Mouse (Mus musculus) neural tube, embryonic 14.5 days (tissue): ENCODE results near the gene Thumpd2. TPM values are rescaled to one million over a fixed set of nuclear protein-coding genes. Genes with fewer than 3 reads are reported as not detected.

Experiments used
- ATAC-seq: fragments of 200-750 bp; cut with Nextera tagmentation; 2 replicates; pipeline ENCODE4 v1.8.0; 2017; ENCODE audit warnings: low read depth, mild to moderate bottlenecking, moderate TSS enrichment, moderate library complexity
- H3K27ac ChIP-seq: fragments of 300-500 bp; sonication (generic); 2 replicates; pipeline ENCODE4 v1.5.1; 2014; ENCODE audit warnings: low read depth, mild to moderate bottlenecking, control low read depth, low read length, moderate library complexity, mixed read lengths
- H3K27me3 ChIP-seq: fragments of 300-500 bp; sonication (generic); 2 replicates; pipeline ENCODE4 v1.6.1; 2014; ENCODE audit warnings: low read length; ENCODE audit not compliant: control insufficient read depth, insufficient read depth
- H3K36me3 ChIP-seq: fragments of 300-500 bp; sonication (generic); 2 replicates; pipeline ENCODE4 v1.6.1; 2014; ENCODE audit warnings: low read length, mixed read lengths; ENCODE audit not compliant: control insufficient read depth, insufficient read depth
- H3K4me1 ChIP-seq: fragments of 300-500 bp; sonication (generic); 2 replicates; pipeline ENCODE4 v1.6.1; 2014; ENCODE audit warnings: low read length; ENCODE audit not compliant: control insufficient read depth, insufficient read depth
- H3K4me2 ChIP-seq: fragments of 300-500 bp; sonication (generic); 2 replicates; pipeline ENCODE4 v1.6.1; 2014; ENCODE audit warnings: mild to moderate bottlenecking, low read depth, low read length, control low read depth
- H3K4me3 ChIP-seq: fragments of 300-500 bp; sonication (generic); 2 replicates; pipeline ENCODE4 v1.5.1; 2014; ENCODE audit warnings: low read depth, low read length, control low read depth, mixed read lengths
- H3K9ac ChIP-seq: fragments of 300-500 bp; sonication (generic); replicated peaks from 2 replicates; pipeline ENCODE4 v1.6.1; 2014; ENCODE audit warnings: low read depth, mild to moderate bottlenecking, control low read depth, low read length, mixed read lengths
- H3K9me3 ChIP-seq: fragments of 300-500 bp; sonication (generic); 2 replicates; pipeline ENCODE4 v1.6.1; 2016; ENCODE audit warnings: low read length; ENCODE audit not compliant: control insufficient read depth
- WGBS: fragments of 180-500 bp; shearing (Covaris S2); extraction: QIAGEN DNeasy Blood & Tissue Kit; methylation state at CpG from one replicate; pipeline ENCODE4 v1.1.7; 2014; 5-methylcytosine and 5-hydroxymethylcytosine counted together
- polyA plus RNA-seq: library from polyadenylated mRNA; unstranded; fragments of >200 nt; fragmentation: Nextera tagmentation; extraction: Ambion mirVana; gene quantifications from 2 replicates; pipeline ENCODE4 v1.2.1, GENCODE M21; 2014

Gene Thumpd2
- polyA plus RNA-seq, result 8.6 and 9.7 TPM in 2 replicates

DNA sequence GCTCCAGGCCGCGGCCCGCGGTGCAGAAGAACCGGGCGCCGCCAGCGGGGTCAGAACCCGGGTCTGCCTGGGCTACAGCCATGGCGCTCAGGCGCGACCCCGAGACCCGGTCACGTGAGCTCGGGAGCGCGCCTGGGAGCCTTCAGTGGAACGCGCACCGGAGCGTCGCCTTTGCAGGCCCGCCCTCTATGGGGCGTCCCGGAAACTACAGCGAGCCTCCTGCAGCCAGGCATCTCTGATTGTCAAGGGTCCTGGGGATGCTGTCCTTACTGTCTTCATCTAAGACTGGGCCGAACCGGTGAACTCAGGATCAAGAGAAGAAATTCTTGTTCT is at the start of gene Thumpd2:
TSS of gene Thumpd2 (minus strand) at position 104 of the 333 bp plus-strand sequence.
- Histone ChIP-seq H3K9me3 (no peaks in the 10 kb centered on the region), H3K4me3 (peak within 1 kb of the TSS; percentile 48), H3K27ac (no peak within 1 kb of the TSS), H3K9ac (peak within 1 kb of the TSS; percentile 72), H3K36me3 (no peaks in the 10 kb centered on the region), H3K4me1 (no peaks in the 10 kb centered on the region), H3K27me3 (no peaks in the 10 kb centered on the region), H3K4me2 (peak within 1 kb of the TSS; percentile 54)
- peak; percentile 94 for ATAC-seq
- 2% methylated on average over 29 of the region's 29 CpGs for WGBS

DNA sequence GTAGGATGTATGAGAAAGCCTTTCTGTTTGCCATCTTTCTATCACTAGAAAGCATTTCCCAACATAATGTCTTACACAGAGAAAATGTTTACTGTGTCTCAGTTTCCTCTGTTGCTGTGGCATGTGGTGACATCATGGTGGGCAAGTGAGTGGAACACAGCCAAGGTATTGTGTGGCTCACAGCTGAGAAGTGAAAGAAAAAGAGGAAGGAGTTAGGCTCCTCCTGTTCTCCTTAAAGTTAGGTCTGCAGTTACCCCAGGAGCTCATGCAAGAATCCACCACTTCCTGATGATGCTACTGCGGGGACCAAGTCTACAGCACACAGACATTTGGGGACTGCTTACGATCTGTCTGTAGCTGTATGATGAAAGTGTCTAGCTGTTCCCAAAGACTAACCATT is 39.4 kb upstream of the Thumpd2 start:
- no peak overlapping the region for H3K9ac ChIP-seq
- H3K27me3 ChIP-seq, result no peaks in the 10 kb centered on the region
- ATAC-seq, result no peak
- 87% methylated on average over 2 of the region's 2 CpGs for WGBS
- H3K4me1 ChIP-seq, result no peaks in the 10 kb centered on the region
- no peaks in the 10 kb centered on the region for H3K9me3 ChIP-seq
- no peak overlapping the region for H3K4me3 ChIP-seq
- no peak overlapping the region for H3K27ac ChIP-seq
- H3K36me3 ChIP-seq, result no peaks in the 10 kb centered on the region
- H3K4me2 ChIP-seq, result no peak overlapping the region

DNA sequence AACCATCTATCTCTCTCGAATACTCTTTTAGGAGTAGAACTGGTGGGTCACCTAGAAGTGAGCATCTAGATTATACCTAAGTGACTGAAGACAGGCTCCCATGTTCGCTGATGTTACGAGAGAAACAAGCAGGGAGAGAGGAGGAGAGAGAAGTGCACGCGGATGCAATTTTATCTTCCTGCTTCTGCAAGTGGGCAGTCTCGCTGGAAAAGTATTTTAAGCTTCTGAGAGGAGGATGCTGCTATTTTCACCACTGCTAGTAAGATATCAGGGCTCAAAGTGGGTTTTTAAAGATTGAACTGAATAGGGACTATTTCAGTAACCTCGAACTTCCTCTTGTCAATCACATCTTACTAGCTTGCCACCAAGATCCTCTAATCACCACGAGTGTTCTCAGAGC is 38.0 kb upstream of the Thumpd2 start:
- no peak overlapping the region for H3K9ac ChIP-seq
- no peaks in the 10 kb centered on the region for H3K36me3 ChIP-seq
- no peak overlapping the region for H3K4me3 ChIP-seq
- no peaks in the 10 kb centered on the region for H3K4me1 ChIP-seq
- WGBS, result 72% methylated on average over 8 of the region's 8 CpGs
- no peaks in the 10 kb centered on the region for H3K9me3 ChIP-seq
- H3K4me2 ChIP-seq, result no peak overlapping the region
- no peak overlapping the region for H3K27ac ChIP-seq
- no peak for ATAC-seq
- H3K27me3 ChIP-seq, result no peaks in the 10 kb centered on the region

DNA sequence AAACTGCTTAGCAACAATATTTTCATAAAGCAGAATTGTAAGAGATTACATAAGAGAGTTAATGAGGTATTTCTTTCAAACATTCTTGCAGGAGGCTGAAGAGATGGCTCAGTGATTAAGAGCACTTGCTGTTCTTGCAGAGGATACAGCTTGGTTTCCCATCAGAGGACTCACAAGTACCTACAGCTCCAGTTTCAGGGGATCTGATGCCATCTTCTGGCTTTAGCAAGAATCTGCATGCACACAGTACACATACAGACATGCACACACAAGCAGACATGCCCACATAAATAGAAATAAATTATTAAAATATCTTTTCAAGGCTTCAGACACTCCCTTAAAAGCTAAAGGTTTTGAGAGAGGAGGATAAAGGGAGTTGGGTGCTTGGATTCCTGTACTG is 33.6 kb upstream of the Thumpd2 start:
- Histone ChIP-seq H3K4me2 (no peak overlapping the region), H3K9ac (no peak overlapping the region), H3K9me3 (no peaks in the 10 kb centered on the region), H3K27me3 (no peaks in the 10 kb centered on the region), H3K4me1 (no peaks in the 10 kb centered on the region), H3K36me3 (no peaks in the 10 kb centered on the region), H3K27ac (no peak overlapping the region), H3K4me3 (no peak overlapping the region)
- no peak for ATAC-seq

DNA sequence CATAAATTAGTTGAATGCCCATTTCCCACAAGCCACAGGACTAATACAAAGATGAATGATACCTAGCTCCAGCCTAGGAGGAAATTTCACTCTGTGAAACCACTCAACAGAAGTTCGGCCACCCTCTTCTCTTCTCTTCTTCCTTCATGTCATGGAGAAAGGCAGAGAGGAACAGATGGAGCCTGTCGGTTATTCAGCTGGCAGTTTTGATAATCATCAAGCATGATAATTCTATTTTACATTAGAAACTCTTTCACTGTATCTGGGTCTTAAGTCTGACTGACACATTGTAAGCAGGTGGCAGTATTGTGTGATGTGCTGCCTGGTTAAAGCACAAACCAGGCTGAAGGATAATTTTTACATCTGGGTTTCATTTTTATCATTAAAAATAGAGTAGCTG is 31.6 kb upstream of the Thumpd2 start:
- ATAC-seq, result no peak
- Histone ChIP-seq H3K4me3 (no peak overlapping the region), H3K36me3 (no peaks in the 10 kb centered on the region), H3K27me3 (no peaks in the 10 kb centered on the region), H3K9me3 (no peaks in the 10 kb centered on the region), H3K9ac (no peak overlapping the region), H3K27ac (no peak overlapping the region), H3K4me1 (no peaks in the 10 kb centered on the region), H3K4me2 (no peak overlapping the region)
- WGBS, result 89% methylated on average over 2 of the region's 2 CpGs

DNA sequence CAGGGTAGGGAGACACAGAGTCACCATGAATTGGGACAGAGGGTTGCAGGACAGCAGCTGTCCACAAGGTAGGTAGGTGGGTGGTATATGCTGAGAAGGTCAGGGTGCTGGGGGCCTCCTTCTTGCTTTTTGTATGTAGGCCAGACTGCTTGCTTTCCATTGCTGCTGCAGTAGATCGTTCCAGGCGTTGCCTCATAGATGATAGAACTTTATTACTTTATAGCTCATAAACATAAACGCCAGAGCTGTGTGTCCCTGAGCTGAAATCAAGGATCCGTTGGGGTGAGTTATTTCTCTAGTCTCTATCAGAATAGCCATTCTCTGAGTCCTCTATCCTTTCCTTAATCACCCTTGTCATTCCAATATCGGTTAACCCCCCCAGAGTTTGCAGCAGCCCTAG is 27.9 kb upstream of the Thumpd2 start:
- Histone ChIP-seq H3K4me3 (no peak overlapping the region), H3K4me1 (no peaks in the 10 kb centered on the region), H3K4me2 (no peak overlapping the region), H3K9me3 (no peaks in the 10 kb centered on the region), H3K27me3 (no peaks in the 10 kb centered on the region), H3K9ac (no peak overlapping the region), H3K36me3 (no peaks in the 10 kb centered on the region), H3K27ac (no peak overlapping the region)
- ATAC-seq, result no peak
- 66% methylated on average over 5 of the region's 5 CpGs for WGBS

DNA sequence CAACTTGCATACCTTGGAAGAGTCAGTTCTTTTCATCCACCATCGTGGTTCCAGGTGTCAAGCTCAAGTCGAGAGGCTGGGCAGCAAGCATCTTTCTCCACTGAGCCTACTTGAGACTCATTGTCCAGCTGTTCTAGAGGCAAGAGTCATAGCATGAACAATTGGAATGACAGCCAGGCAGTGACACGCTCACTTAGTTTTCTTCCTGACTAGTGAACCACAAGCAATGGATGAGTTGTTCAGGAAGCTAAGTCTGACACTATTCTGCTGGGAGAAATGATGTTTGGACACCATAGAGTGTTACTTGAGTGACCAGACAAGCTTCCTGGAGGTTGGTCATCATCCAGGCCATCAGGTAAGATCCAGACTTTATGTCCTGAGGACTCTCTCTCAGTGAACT is 24.0 kb upstream of the Thumpd2 start:
- no peak overlapping the region for H3K4me3 ChIP-seq
- H3K4me1 ChIP-seq, result no peaks in the 10 kb centered on the region
- no peaks in the 10 kb centered on the region for H3K9me3 ChIP-seq
- H3K36me3 ChIP-seq, result no peaks in the 10 kb centered on the region
- H3K27me3 ChIP-seq, result no peaks in the 10 kb centered on the region
- WGBS, result 64% methylated on average over 3 of the region's 3 CpGs
- ATAC-seq, result no peak
- no peak overlapping the region for H3K27ac ChIP-seq
- no peak overlapping the region for H3K9ac ChIP-seq
- H3K4me2 ChIP-seq, result no peak overlapping the region

DNA sequence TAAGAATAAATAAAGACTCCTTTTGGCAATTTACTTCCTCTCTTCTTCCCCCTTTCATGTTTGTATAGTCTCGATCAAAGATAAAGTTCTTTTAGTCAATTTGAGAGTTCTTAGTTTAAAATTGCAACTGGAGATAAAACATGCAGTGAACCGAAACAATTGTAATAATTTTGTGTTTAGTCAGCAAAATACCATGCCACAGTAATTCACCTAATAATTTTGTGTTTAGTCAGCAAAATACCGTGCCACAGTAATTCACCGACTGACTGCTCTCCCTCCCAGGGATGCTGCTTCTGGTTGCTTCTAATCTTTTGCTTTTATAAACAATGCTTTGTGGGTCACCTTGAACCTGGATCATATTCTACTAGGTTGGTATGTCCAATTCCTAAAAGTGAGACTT is 22.9 kb upstream of the Thumpd2 start:
- ATAC-seq, result no peak
- H3K4me2 ChIP-seq, result no peak overlapping the region
- no peak overlapping the region for H3K4me3 ChIP-seq
- no peaks in the 10 kb centered on the region for H3K4me1 ChIP-seq
- no peak overlapping the region for H3K27ac ChIP-seq
- no peaks in the 10 kb centered on the region for H3K27me3 ChIP-seq
- no peaks in the 10 kb centered on the region for H3K9me3 ChIP-seq
- no peak overlapping the region for H3K9ac ChIP-seq
- H3K36me3 ChIP-seq, result no peaks in the 10 kb centered on the region
- 81% methylated on average over 4 of the region's 4 CpGs for WGBS

DNA sequence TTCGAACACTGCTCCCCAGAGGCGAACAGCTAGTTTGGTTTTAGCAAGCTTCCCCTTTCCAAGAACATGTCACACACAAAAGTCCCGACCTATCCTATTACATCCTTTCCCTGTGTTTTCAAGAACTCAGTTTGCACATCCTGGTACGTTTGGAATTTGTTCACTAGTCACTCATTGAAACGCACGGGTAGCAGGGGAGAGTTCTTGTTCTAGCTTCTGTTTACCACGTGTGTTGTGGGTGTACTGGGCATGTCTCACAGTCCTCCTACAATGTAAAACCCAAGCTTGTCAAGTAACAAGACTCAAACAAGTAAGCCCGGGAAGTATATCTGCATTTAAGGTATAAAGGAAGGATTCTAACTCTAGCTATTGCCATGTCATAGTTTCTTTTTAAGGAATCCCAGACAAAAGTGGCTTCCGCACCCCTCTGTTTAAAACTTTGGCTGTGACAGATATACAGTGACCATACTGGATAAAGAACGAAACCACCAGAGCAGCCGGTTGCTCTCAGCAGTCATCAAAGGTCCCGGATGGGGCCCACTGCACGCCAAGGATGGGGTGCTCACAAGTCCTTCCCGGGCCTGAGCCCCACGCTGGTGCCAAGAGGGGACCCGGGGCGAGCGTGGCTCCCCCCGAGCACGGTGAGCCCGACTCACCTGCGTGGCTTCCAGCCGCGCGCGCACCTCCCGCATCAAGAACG is 453 bp downstream of the Thumpd2 start:
- Histone ChIP-seq H3K36me3 (no peaks in the 10 kb centered on the region), H3K4me1 (no peaks in the 10 kb centered on the region), H3K4me2 (peak overlapping the region; percentile 54), H3K9ac (peak overlapping the region; percentile 72), H3K9me3 (no peaks in the 10 kb centered on the region), H3K27me3 (no peaks in the 10 kb centered on the region), H3K4me3 (peak overlapping the region; percentile 48), H3K27ac (no peak overlapping the region)
- peak; percentile 86 for ATAC-seq
- 17% methylated on average over 28 of the region's 28 CpGs for WGBS
